Mouse (Mus musculus) kidney, adult 2 months (tissue): ENCODE measurements around the gene Krt8.

Experiments
- CTCF ChIP-seq: fragments of 200-500 bp; conservative IDR thresholded peaks from 2 replicates; pipeline ENCODE4 v1.5.1; 2011; ENCODE audit warnings: low read depth, mild to moderate bottlenecking, control low read depth, low read length, moderate library complexity, mixed read lengths; ENCODE audit not compliant: insufficient read depth, insufficient read length
- POLR2A ChIP-seq: fragments of 200-500 bp; IDR thresholded peaks from one replicate; pipeline ENCODE4 v1.6.1; 2011; ENCODE audit warnings: low read depth, low read length, control low read depth

GRCm38 (mm10) chr15:101995484-101996236 is 8.6 kb downstream of the Krt8 start:
- TF ChIP-seq CTCF = no peak
- TF ChIP-seq POLR2A = no peak
